Mouse (Mus musculus) c-Kit-negative CD71-positive TER-119-positive erythroid progenitor cells, embryonic 14.5 days (primary cell): ENCODE data around the gene Gm49403.
"Not testable (repeated sequence)": the region's sequence is repeated elsewhere in the genome, so short reads cannot be mapped to it uniquely, and the experiment has no call there.

Experiments
- DNase-seq: peaks from one replicate; pipeline ENCODE4 v3.0.0-alpha.2; 2013; ENCODE audit warnings: low read depth, low spot score

Gm49403 gene

DNA sequence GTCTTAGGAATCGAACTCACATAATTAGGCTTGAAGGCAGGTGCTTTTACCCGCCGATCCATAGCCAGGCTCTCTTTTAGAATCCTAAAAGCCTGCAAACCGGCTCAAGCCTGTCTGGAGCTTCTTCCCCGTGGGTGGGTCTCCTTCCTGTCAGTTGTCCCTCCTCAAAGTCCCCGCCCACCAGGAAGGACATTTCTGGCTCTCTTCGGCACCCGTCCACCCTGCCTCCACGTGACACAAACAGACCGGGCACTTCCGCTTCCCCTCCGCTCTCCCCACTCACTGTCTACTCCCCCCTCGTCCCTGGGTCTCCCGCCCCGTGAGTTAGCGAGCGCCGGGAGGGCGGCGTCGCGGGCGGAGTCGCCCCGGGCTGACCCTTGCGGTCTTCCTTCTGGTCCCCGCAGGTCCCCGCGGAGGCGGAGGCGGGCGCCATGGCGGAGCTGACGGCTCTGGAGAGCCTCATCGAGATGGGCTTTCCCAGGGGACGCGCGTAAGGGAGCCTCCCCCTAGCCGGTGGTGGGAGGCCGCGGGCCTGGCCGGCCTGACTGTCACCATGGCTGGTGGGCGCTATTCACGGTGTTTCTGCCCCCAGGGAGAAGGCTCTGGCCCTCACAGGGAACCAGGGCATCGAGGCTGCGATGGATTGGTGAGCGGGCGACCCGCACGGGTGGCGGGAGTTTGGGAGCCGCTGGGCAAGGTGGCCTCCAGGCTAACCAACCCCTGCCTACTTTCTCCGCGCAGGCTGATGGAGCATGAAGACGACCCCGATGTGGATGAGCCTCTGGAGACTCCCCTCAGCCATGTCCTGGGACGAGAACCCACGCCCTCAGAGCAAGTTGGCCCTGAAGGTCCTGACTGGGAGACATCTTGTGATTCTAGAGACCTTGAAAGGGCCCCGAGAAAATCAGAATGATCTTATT is 12.2 kb upstream of the Gm49403 start, which contains the start of gene Ubxn1:
Gene Ubxn1, plus strand, starts transcription at position 230 of the 920 bp plus-strand sequence.
- peak; percentile 88 for DNase-seq

DNA sequence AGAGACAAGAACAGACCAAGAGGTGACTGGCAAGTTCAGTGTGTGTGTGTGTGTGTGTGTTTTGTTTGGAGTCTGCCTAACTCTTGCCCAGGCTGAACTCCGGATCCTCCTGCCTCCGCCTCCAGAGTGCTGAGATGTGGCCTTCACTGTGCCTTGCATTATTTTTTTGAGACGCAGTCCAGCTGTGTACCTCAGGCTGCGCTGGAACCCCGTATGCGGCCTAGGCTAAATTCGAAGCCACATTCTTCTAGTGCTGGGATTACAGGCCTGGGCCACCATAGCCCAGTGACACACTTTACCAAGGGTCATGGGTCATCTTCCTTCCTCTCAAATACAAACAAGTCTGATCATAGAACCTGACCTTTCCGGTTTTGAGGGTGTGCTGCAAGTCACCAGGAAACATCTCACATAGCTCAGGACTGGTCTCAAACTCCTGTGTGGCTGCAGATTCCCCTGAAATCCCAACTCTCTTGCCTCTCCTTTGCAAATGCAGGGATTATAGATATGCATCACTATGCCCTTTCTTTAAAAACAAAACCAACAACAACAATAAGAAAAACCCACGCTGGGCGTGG is 11.4 kb upstream of the Gm49403 start:
- peak; percentile 9 for DNase-seq

DNA sequence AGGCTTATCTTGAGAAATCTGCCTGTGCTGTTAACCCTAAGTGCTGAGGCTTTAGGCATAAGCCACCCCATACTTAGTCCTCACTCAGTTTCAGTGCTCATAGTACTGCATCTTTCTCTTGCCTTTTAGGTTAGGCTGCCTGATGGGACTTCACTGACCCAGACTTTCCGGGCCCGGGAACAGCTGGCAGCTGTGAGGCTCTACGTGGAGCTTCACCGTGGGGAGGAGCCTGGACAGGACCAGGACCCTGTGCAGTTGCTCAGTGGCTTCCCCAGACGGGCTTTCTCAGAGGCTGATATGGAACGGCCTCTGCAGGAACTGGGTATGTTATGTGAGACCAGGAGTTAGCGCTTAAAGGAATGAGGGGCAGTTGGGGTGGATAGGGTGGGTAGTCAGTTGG is 8.7 kb upstream of the Gm49403 start:
- no peak for DNase-seq

- DNase-seq = peak; percentile 72
These were observed 3.3 kb upstream of the Gm49403 start, which contains the start of gene Uqcc3 for GRCm38 (mm10) chr19:8880311-8881033. Gene Uqcc3 (minus strand): TSS chr19:8880923.

- DNase-seq = no peak
These were observed 2.7 kb upstream of the Gm49403 start for GRCm38 (mm10) chr19:8881034-8881392.

DNA sequence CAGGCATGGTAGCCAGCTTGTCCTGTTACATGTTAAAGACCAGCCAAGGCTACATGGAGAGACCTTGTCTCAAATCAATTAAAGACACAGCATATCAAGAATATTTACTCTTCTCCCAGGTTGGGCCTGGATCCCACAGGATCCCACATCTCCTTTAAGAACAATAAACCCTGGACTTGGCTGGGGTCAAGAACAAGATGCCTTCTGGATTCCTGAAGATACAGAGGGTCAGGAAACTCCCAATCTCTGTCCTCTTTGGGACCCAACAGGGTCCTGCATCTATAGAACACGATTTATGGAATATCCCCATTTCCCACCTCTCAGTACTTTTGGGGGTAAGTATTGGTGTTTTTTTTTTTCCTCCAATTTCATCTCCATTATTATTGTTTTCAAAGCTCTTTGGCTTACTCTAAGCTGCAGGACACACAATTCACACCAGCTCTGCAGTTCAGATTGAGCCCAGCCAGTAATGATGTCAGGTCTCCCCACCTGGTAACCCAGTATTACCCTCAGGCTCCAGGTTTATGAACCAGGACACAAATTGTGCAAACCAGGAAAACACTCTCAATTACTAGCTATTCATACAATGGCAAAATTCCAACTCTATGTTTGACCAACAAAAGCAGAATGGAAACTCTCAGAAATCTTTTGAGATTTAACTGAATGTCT is 3.3 kb downstream of the Gm49403 start:
- DNase-seq = no peak

GRCm38 (mm10) chr19:8887585-8888463 is 4.1 kb downstream of the Gm49403 start:
- peak; percentile 28 for DNase-seq

DNA sequence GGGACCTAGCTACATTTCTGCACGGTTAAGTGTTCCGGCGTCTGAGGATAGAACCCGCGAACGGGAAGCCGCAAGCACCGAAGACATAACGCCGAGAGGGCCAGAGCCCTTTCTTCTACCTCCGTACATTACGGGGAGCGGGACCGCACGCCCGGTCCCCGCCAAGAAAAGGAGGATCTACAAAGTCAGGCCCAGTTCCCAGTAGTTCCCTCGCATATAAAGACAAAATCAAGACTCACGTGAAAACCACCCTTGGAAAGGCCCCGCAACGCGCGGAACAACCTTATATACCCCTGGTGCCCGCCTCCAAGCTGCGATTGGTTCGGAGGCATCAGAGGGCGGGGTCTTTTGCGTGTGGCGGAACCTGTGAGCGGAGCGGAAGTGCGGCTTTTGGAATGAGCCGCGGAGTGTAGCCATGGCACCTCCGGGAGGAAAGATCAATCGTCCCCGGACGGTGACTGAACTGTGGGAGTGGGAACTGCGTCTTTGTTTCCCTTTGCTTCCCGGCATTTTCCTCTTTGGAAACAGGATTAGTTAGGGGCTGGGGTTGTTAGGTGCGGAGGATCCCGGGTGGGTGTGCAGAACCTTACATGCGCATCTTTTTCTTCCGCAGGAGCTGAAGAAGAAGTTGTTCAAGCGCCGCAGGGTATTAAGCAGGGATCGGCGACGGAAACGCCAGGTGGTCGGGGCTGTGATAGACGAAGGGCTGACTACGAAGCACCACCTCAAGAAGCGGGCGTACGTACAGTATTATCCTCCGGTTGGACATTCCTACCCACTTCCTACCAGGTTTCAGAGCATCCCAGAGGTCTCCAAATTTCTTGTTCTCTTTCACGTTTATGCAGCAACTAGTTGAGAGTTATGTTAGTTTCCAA is 5.0 kb downstream of the Gm49403 start, which contains the start of the genes 1810009A15Rik and Gm49416:
Gene 1810009A15Rik, plus strand, starts transcription at position 343 of the 875 bp plus-strand sequence.
Gene Gm49416, plus strand, starts transcription at position 416 of the 875 bp plus-strand sequence.
- peak; percentile 93 for DNase-seq

- DNase-seq = peak; percentile 82
These were observed 9.4 kb downstream of the Gm49403 start, which contains the start of gene Ints5 for GRCm38 (mm10) chr19:8892829-8893766. Gene Ints5 (plus strand): TSS chr19:8893005.

GRCm38 (mm10) chr19:8895397-8895960 is 11.7 kb downstream of the Gm49403 start:
- DNase-seq = no peak

DNA sequence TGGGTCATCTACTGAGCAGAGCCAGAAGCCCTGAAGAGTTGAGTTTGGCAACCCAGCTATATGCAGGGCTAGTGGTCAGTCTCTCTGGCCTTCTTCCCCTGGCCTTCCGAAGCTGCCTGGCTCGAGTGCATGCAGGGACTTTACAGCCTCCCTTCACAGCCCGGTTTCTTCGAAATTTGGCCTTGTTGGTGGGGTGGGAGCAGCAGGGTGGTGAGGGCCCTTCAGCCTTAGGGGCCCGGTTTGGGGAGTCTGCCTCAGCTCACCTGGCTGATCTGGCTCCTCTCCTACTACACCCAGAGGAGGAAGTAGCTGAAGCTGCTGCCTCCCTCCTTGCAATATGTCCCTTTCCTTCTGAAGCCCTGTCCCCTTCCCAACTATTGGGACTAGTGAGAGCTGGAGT is 12.5 kb downstream of the Gm49403 start:
- DNase-seq = not testable (repeated sequence)

DNA sequence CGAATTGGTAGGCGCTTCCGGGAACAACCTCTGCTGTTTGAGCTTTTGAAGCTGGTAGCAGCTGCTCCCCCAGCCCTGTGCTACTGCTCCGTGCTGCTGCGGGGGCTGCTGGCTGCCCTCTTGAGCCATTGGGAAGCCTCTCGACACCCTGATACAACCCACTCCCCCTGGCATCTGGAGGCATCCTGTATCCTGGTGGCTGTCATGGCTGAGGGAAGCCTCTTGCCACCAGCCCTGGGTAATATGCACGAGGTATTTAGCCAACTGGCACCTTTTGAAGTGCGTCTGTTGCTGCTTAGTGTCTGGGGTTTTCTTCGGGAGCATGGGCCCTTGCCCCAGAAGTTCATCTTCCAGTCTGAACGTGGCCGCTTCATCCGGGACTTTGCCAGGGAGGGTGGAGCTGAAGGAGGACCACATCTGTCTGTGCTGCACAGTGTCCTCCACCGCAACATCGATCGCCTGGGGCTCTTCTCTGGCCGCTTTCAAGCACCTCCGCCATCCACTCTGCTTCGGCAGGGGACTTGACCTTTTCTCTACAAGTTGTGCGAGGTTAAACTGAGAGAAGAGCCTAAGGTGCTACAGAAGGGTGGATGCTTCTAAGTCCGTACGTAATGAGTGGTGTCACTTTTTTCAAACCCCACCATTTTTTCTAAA is 13.6 kb downstream of the Gm49403 start:
- DNase-seq = not testable (repeated sequence)

DNA sequence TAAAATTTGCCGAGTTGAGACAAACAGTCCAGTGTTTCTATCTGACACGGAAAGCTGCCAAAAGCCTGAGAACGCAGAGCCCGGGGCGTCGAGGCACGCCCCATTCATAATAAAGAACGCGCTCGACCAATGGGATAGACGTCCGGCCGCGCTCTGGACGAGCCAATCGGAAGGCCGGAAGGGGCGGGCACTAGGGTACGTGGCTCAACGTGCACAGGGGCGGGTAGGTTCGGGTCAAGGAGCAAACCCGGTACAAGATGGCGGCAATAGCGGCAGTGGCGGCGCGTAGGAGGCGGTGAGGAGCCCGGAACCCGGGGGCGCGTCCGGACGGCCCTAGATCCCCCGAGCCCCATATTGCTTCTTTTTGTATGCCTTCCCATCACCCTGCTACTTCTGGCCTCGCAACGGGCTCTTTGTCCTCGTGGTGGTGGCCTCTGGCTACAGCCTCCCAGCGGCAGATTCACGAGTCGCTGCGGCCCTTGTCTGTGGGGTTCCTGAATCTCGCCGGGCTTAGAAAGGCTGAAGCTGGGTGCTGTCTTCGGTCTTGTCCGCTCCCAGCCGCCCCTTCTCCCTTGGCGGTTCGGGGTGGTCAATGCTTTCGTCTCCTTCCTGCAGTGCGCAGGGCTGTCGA is 14.2 kb downstream of the Gm49403 start, which contains the start of gene Ganab:
Gene Ganab, plus strand, starts transcription at position 207 of the 631 bp plus-strand sequence.
- DNase-seq = peak; percentile 95

GRCm38 (mm10) chr19:8898576-8898975 is 14.8 kb downstream of the Gm49403 start:
- no peak for DNase-seq

DNA sequence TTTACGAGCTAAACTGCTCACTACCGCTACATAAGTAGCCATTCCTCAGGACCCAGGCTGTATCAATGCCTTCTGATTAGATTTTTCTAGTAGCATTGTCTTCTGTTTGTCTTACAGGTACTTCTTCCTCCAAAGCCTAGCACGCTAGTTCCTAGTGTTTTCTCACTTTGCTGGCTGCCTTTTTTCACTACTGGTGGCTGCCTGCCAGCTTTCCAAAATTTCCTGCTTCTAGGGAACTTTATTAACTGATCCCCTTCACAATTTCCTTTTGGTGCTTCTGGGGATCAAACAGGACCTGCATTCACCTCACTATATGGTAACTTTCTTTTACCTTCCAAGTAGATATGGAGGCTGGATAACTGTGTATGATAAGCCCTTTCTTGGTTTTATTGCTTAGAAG is 15.3 kb downstream of the Gm49403 start:
- DNase-seq = no peak

GRCm38 (mm10) chr19:8903412-8903811 is 19.7 kb downstream of the Gm49403 start:
- no peak for DNase-seq

- no peak for DNase-seq
These were observed 24.8 kb downstream of the Gm49403 start for GRCm38 (mm10) chr19:8908531-8908930.
